Mouse (Mus musculus) G1E (cell line): ENCODE data around the gene Zfp787. TPM values are rescaled to one million over a fixed set of nuclear protein-coding genes. Genes with fewer than 3 reads are reported as not detected.

Source experiments
- ATAC-seq: 2 replicates; pipeline ENCODE4 v1.8.0; 2016; ENCODE audit warnings: mild to moderate bottlenecking; ENCODE audit not compliant: insufficient number of reproducible peaks, poor library complexity, low FRiP score, severe bottlenecking; ENCODE audit errors: extremely low read depth
- DNase-seq: peaks from one replicate; pipeline ENCODE4 v3.0.0; 2012; ENCODE audit warnings: low spot score
- H3K27me3 ChIP-seq: 2 replicates; pipeline ENCODE4 v1.6.1; 2012; ENCODE audit warnings: mild to moderate bottlenecking, low read length, inconsistent platforms; ENCODE audit not compliant: insufficient read depth
- H3K36me3 ChIP-seq: replicated peaks from 2 replicates; pipeline ENCODE3; 2012; ENCODE audit warnings: mild to moderate bottlenecking, inconsistent platforms
- H3K4me1 ChIP-seq: 2 replicates; pipeline ENCODE4 v1.6.1; 2012; ENCODE audit warnings: low read depth, low read length, inconsistent platforms, mixed read lengths; ENCODE audit not compliant: insufficient read depth
- H3K4me3 ChIP-seq: 2 replicates; pipeline ENCODE4 v1.5.1; 2012; ENCODE audit warnings: low read depth, mild to moderate bottlenecking, inconsistent platforms, low read length, moderate library complexity, mixed read lengths
- H3K9me3 ChIP-seq: replicated peaks from 2 replicates; pipeline ENCODE4 v1.6.1; 2012; ENCODE audit warnings: inconsistent platforms
- CTCF ChIP-seq: IDR thresholded peaks from 2 replicates; pipeline ENCODE4 v1.5.1; 2012; ENCODE audit warnings: low read depth, low read length, inconsistent platforms, mixed read lengths
- GATA1 ChIP-seq: IDR thresholded peaks from 2 replicates; pipeline ENCODE4 v1.6.1; 2012; ENCODE audit warnings: borderline replicate concordance, low read length, inconsistent platforms, mixed read lengths
- GATA2 ChIP-seq: IDR thresholded peaks from 2 replicates; pipeline ENCODE4 v1.6.1; 2012; ENCODE audit warnings: low read depth, low read length, inconsistent platforms, borderline replicate concordance
- POLR2AphosphoS5 ChIP-seq: IDR thresholded peaks from 2 replicates; pipeline ENCODE4 v1.6.1; 2012; ENCODE audit warnings: low read depth, low read length, inconsistent platforms; ENCODE audit not compliant: insufficient replicate concordance
- TAL1 ChIP-seq: conservative IDR thresholded peaks from 2 replicates; pipeline ENCODE4 v1.6.1; 2012; ENCODE audit warnings: low read depth, low read length, inconsistent platforms, mixed read lengths
- polyA plus RNA-seq: library from polyadenylated mRNA; stranded (reverse); fragments of >175 nt; gene quantifications from 2 replicates; pipeline ENCODE4 v1.2.3, GENCODE M21; 2012
- total RNA-seq, 2 experiments: library from RNA; stranded (forward) in 1 of 2; stranded (reverse) in 1 of 2; fragments of 200-1000 nt in 1 of 2; fragments of >200 nt in 1 of 2; fragmentation: Nextera tagmentation in 1 of 2; gene quantifications; 2 replicates each; pipeline ENCODE4 v1.2.3; 2014 to 2017

The Zfp787 gene
- total and polyA plus RNA-seq, 3 experiments: 33.1 to 49.8 (median 36.9) TPM

GRCm38 (mm10) chr7:6164671-6165070, 8.9 kb upstream of the Zfp787 start:
- Histone ChIP-seq H3K9me3 (no peaks in the 10 kb centered on the region), H3K4me3 (no peak overlapping the region), H3K27me3 (no peaks in the 10 kb centered on the region), H3K4me1 (no peaks in the 10 kb centered on the region), H3K36me3 (peaks cover 3% of the 10 kb centered on the region)
- DNase-seq (no peak), ATAC-seq (no peak)
- no peak for TF ChIP-seq GATA1

DNA sequence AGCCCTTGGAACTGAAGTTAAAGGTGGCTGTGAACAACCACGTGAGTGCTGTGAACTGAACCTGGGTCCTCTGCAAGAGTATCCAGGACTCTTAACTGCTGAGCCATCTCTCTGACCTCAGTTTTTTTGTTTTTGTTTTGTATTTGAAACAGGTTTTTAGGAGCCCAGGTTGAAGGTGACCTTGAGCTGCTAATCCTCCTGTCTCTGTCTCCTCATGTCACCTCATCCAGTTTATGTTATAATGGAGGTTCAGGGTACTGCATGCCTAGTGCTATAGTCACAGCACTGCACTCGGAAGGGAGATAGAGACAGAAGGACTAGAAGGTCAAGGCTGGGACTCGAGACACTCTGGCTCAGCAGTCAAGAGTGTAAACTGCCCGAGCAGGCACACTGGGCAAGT, 6.4 kb upstream of the Zfp787 start:
- Histone ChIP-seq H3K9me3 (no peaks in the 10 kb centered on the region), H3K4me1 (peaks cover 9% of the 10 kb centered on the region), H3K27me3 (no peaks in the 10 kb centered on the region), H3K36me3 (peaks cover 6% of the 10 kb centered on the region), H3K4me3 (no peak overlapping the region)
- no peak for DNase-seq
- no peak for ATAC-seq
- TF ChIP-seq GATA2 (no peak), TAL1 (no peak), CTCF (no peak), POLR2AphosphoS5 (no peak), GATA1 (no peak)

DNA sequence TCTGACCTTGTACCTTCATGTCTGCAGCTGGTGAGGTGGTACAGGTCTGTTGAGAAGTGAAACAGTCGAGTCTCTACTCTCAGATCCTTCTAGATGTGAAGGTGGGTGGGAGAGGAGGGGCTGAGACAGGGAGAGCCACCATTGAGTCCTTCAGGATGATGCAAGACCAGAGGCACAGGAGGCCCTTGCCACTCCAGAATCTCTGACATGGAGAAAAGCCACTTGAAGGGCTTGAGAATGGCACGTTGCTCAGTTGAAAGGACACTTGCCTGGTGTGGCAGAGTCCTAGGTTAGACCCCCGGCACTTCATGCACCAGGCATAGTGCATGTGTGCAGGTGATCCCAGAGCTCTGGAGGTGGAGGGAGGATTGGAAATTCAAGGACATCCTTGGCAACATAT, 5.7 kb upstream of the Zfp787 start:
- ATAC-seq (no peak), DNase-seq (no peak)
- peaks cover 16% of the 10 kb centered on the region for H3K4me1 ChIP-seq
- H3K4me3 ChIP-seq: no peak overlapping the region
- TF ChIP-seq TAL1 (no peak), GATA2 (no peak), CTCF (no peak), GATA1 (no peak), POLR2AphosphoS5 (no peak)
- peaks cover 6% of the 10 kb centered on the region for H3K36me3 ChIP-seq
- H3K9me3 ChIP-seq: no peaks in the 10 kb centered on the region
- H3K27me3 ChIP-seq: no peaks in the 10 kb centered on the region

- no peak overlapping the region for H3K4me3 ChIP-seq
- no peaks in the 10 kb centered on the region for H3K9me3 ChIP-seq
- TF ChIP-seq POLR2AphosphoS5: no peak
- no peak for TF ChIP-seq GATA1
- TF ChIP-seq TAL1: no peak
- H3K27me3 ChIP-seq: no peaks in the 10 kb centered on the region
- no peak for ATAC-seq
- H3K36me3 ChIP-seq: peaks cover 6% of the 10 kb centered on the region
- no peak for DNase-seq
- H3K4me1 ChIP-seq: peaks cover 25% of the 10 kb centered on the region
Measured at GRCm38 (mm10) chr7:6159604-6160003, 3.8 kb upstream of the Zfp787 start.

- TF ChIP-seq TAL1: no peak
- no peak for TF ChIP-seq GATA1
- TF ChIP-seq GATA2: no peak
- no peak for TF ChIP-seq CTCF
- TF ChIP-seq POLR2AphosphoS5: no peak
- peaks cover 46% of the 10 kb centered on the region for H3K4me1 ChIP-seq
- ATAC-seq (no peak), DNase-seq (no peak)
- H3K9me3 ChIP-seq: no peaks in the 10 kb centered on the region
- H3K36me3 ChIP-seq: peaks cover 20% of the 10 kb centered on the region
- no peak overlapping the region; the same call in 1 of the 2 replicates for H3K4me3 ChIP-seq
- H3K27me3 ChIP-seq: no peaks in the 10 kb centered on the region
Measured at GRCm38 (mm10) chr7:6157479-6157878, 1.7 kb upstream of the Zfp787 start.

DNA sequence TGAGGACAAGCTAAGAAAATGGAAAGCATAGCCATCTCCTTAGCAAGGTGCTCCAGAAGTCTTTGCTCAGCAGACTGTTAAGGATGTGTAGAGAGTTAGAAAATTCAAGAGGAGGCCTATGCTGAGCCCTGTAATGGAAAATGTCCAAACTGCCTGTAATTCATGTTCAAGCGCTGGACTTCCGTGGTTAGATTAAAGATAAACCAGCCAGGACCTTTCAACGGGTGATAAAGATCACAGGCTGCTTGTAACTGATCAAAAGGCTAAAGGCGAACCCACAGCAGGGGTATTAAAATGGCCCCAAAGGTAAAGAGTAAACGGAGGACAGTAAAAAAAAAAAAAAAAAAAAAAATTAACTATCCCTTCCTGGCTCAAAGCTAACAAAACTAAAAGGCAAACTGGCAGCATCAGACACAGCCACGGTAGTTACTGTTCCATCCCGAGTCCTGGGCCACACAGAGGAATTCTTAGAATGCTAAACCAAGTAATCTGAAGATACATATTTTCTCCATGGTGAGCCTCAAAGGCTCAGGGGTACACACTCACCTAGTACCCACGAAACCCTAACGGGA, 1.2 kb upstream of the Zfp787 start:
- H3K36me3 ChIP-seq: peaks cover 21% of the 10 kb centered on the region
- TF ChIP-seq CTCF (no peak), GATA1 (no peak), GATA2 (no peak), TAL1 (no peak), POLR2AphosphoS5 (no peak)
- DNase-seq: no peak
- no peaks in the 10 kb centered on the region for H3K27me3 ChIP-seq
- H3K4me3 ChIP-seq: peak overlapping the region; percentile 90
- no peaks in the 10 kb centered on the region for H3K9me3 ChIP-seq
- ATAC-seq: no peak
- peaks cover 49% of the 10 kb centered on the region for H3K4me1 ChIP-seq
